Mouse (Mus musculus) c-Kit-positive CD71-positive TER-119-positive erythroid progenitor cells, embryonic 14.5 days (primary cell): ENCODE results near the gene Gucy1a1.

Experiments
- DNase-seq: peaks from one replicate; pipeline ENCODE4 v3.0.0-alpha.2; 2013; ENCODE audit warnings: low spot score

Gucy1a1 gene

GRCm38 (mm10) chr3:82074201-82074851, 71.3 kb downstream of the Gucy1a1 start, which contains the start of gene Gucy1b1:
Gene Gucy1b1 (minus strand): TSS chr3:82074689.
- peak; percentile 2 for DNase-seq

DNA sequence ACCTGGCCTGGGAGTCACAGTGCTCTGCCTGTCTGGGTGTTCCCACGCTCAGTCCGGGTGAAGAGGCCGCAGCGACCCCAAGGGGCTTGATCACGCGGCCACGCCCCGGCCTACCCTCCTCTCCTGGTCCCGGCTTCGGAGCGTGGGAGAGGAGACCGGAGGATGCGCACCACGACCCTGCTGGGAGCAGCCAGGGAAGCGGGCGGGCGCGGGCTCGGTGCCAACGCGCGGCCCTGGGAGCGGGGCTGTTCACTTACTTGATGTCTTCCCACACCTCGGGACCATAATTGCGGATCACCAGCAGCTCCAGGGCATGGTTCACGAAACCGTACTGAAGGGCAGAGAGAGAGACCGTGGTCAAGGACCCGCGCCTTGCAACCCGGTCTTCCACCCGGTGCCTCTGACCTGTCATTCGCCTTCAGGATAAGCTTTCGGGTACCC, 71.8 kb downstream of the Gucy1a1 start:
- DNase-seq: no peak

GRCm38 (mm10) chr3:82067830-82068229, 77.8 kb downstream of the Gucy1a1 start:
- DNase-seq: no peak

- no peak for DNase-seq
Measured at GRCm38 (mm10) chr3:82061402-82062180, 84.0 kb downstream of the Gucy1a1 start.

DNA sequence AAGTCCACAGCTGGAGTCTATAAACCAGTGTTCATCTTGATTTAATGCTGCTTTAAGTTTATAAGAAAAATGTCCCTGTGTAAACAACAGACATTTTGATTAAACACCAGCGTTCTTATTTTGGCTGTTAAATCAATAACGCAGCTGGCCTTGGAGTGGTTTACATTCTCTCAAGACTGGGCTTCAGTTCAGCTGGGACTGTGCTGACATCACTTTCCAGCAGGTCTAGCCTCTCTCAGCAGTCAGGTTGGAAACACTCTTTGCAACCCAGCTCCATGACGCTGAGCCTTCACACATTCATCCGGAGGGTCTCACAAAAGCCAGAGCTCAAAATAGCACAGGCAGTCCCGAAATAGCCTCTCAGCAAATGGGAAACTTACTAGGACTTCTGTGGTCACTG, 88.4 kb downstream of the Gucy1a1 start:
- DNase-seq: no peak

DNA sequence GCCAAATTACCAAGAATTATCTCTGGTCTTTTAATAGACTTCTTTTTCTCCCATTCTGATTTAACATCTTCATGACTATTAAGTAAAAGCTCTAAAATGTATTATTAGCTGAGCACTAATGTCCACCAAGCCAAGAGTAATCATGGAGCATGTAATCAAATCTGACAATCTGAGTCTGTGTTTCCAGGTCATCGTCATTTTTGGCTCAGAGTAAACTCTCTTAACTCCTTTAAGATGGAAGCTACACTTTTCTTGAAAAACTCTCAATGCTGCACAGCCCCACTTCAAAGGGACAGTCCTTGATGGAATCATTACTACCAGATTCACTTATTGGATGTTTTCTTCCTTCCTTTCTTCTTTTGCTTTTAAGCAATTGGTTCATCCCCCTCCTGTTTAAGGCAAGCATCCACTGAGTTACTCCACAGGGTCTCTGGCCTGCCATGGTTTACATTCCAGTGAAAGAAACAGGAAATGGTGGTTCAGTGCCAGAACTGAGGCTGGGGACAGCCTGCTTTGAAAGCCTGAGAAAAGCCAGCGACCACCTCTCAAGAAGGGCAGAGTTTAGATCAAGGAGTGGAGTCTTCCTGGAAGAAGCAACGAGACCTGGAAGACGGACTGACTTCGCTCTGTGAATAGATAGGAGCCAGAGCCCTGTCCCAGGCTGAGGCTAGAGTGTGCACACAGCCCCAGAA, 91.2 kb downstream of the Gucy1a1 start:
- no peak for DNase-seq

DNA sequence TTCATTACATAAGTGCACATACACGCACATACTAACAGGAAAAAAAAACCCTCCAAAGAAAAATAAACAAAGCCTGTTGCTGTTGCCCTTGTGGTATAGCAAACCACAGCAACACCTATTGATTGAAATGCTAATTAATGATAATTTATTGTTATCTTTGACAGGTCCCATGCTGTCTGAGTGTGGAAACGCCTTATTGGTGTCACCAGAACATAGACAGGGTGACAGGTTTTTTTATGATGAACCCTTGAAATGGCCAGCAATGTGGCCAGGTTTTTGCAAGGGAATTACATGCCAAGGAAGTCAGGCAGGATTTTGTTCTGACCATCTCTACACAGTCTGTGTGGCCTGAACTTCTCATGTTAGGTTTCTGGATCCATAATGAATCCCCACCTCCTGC, 93.6 kb downstream of the Gucy1a1 start:
- DNase-seq: no peak

- no peak for DNase-seq
Measured at GRCm38 (mm10) chr3:82051468-82051867, 94.1 kb downstream of the Gucy1a1 start.

DNA sequence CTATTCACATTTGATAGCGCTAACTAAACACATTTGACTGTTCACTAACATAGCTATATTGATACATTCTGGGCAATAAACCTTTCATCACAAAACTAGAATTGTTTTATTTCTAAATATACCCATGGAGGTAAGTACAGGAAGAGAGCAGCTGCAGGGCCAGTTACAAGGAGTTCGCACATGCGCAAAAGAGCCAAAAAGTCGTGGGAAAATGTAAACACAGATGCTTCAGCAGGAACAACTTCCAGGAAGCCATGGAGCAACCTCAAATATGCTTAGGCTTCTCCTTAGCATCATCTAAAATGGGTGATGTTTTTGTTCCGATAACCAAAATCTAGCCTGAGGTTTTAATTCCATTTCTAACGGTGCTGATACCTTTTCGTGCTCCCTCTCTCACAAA, 96.9 kb downstream of the Gucy1a1 start:
- no peak for DNase-seq

- no peak for DNase-seq
Measured at GRCm38 (mm10) chr3:82048078-82048477, 97.5 kb downstream of the Gucy1a1 start.

DNA sequence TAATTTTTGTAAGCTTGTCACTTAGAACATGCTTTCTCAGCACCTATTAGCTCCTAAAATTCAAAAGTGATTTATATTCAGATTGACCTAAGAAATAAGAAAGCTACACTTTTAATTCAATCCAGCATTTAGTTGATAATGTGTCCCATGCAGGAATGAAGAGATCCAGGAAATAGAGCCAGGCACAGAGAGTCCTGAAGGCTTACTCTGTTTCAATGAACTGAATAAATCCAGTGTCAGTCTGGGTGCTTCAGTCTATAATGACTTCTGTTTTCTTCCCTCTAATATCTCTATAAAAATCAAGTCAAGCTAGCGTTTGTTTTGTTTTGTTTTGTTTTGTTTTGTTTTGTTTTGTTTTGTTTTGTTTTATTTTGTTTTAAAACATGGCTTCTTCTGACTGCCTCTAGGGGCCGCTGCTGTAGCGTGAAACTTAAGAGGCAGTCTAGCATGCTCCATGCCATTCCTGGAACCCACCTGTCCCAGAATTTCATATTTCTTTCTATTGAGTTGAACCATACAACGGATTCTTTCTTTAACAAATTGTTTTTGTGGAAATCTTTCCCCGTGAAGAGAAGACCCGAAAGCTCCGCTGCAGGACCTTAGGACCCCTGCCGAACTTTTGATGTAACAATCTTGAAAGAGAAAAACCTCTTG, 98.4 kb downstream of the Gucy1a1 start:
- DNase-seq: no peak

DNA sequence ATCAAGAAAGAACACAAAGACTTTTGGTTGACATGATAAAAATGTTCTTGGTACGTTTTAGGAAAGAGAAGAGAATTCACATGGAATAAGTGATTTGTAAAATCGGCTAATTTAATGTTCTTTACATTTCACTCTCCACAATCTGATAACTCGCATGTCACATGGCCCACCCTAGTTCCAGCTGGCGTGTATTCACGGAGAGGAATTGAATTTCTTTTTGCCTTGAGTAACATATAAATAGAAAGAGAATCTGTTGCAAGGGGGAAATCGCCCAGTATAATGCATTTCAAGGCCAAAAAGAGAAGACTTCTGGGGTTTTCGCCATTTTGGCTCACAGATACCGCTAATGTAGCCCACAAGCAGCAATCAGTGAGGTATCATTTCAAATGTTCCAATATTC, 99.5 kb downstream of the Gucy1a1 start:
- no peak for DNase-seq

DNA sequence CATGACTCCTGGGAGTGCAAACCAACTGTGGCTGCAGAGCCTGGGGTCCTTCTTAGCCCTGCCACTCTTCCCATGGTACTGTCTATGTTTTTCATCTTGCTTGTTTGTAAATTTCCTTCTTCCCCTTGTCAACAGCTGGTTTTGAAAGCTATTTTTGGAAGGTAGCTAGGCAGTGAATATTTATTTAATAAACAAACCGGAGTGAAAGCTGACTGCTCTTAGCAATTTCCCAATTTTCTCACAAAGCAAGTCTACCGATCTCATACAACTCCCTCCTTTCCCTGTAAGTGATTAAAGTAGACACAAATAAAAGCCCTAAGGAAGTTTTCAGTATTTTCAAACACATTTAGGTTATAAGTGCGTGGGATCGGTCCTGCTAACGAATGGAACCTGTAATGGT, 100.7 kb downstream of the Gucy1a1 start:
- DNase-seq: no peak

DNA sequence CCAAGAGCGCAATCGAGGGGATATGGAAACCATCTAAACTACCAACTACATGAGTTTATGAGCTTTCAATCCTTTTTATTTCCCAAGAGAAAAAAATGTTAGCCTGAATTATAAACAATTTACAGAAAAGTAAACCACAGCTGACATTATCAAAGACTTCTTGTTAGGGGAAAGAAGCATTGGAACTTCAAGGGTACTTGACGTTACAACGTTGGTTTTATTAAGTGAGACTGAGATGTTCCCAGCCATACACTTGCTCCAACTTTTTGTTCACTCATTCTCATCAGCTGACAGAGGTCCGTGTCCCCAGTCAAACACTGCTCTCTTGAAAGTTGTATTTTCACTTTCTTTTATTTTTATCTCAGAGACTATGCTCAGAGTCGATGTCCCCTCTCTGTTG, 101.9 kb downstream of the Gucy1a1 start:
- no peak for DNase-seq
